Mouse (Mus musculus) brain, embryonic 14.5 days (tissue): ENCODE measurements at regions not wholly inside any gene's neighbourhood (a gene's known extent, or its start where the extent isn't known, plus 50 kb on each side); places are given as distances from the start of the nearest gene placed in this dataset.

Source experiments
- CTCF ChIP-seq: fragments of 200-500 bp; IDR thresholded peaks from 2 replicates; pipeline ENCODE4 v1.5.1; 2012; ENCODE audit warnings: inconsistent platforms, mild to moderate bottlenecking, moderate library complexity, borderline replicate concordance; ENCODE audit not compliant: insufficient read depth, insufficient read length; ENCODE audit errors: extremely low read depth
- POLR2A ChIP-seq: fragments of 200-500 bp; IDR thresholded peaks from 2 replicates; pipeline ENCODE4 v1.6.1; 2012; ENCODE audit warnings: mild to moderate bottlenecking, inconsistent platforms, borderline replicate concordance; ENCODE audit not compliant: poor library complexity, insufficient read depth, insufficient read length, severe bottlenecking; ENCODE audit errors: extremely low read depth

- TF ChIP-seq CTCF (peak; percentile 43; the same call in 1 of the 2 replicates), POLR2A (no peak)
Measured at GRCm38 (mm10) chr8:28579250-28579651, 1131.8 kb downstream of the Poteg start.
